Mouse (Mus musculus) embryonic stem cell, embryonic (primary cell): ENCODE data around the gene Fis1.

Experiments
- CTCF ChIA-PET, 4 experiments: fragments of 300-600 bp in 2 of 4; fragments of 350-600 bp in 2 of 4; sonication (Branson Sonifier 250); formaldehyde crosslinking; loops; one replicate each; lab custom pipeline; 2022; ENCODE audit warnings: inconsistent platforms in 2 of 4; lab: Charles Lee
- POLR2A ChIA-PET, 4 experiments: fragments of 300-600 bp in 2 of 4; fragments of 350-600 bp in 2 of 4; sonication (Branson Sonifier 250); formaldehyde crosslinking; loops; one replicate each; lab custom pipeline; 2022; ENCODE audit warnings: antibody characterized with exemption in 4 of 4, inconsistent platforms in 1 of 4; lab: Charles Lee

The Fis1 gene

DNA sequence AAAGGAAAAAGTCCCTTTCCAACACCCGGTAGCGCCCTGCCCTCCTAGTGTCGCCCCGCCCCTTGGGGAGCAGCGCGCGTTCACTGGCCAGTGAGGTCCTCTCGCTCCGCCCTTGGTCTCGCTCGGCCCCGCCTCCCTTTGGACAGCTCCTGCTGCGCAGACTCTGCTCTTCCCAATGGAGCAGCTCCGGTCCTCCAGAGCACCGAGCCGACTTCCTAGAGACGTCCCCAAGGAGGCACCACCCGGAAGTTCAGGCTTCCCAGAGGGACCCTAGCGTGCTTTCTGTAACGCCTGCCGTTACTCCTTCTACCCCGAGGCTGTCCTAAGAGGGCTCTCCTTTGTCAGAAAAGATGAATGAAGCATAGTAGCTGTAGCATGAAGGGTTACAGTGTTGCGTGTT is at the start of gene Fis1:
Gene Fis1, plus strand, starts transcription at position 261 of the 400 bp plus-strand sequence.
- POLR2A ChIA-PET = interaction anchor here (0.5 to 43.5 kb wide), 61 partner anchors 6 to 996 kb away, joined by 3 to 1492 read pairs (median 4); partner anchors contain the start of genes Ap1s1 (in 2 of the 4), Cldn15 (in 2 of the 4), Fis1 (in 2 of the 4) and Plod3 (in 2 of the 4)
- CTCF ChIA-PET = interaction anchor here (0.6 to 4.7 kb wide), 33 partner anchors 9 to 1337 kb away, joined by 3 to 37 read pairs (median 6); partner anchors contain the start of genes Ift22 (in 1 of the 4), Plod3 (in 1 of the 4) and Znhit1 (in 1 of the 4)

DNA sequence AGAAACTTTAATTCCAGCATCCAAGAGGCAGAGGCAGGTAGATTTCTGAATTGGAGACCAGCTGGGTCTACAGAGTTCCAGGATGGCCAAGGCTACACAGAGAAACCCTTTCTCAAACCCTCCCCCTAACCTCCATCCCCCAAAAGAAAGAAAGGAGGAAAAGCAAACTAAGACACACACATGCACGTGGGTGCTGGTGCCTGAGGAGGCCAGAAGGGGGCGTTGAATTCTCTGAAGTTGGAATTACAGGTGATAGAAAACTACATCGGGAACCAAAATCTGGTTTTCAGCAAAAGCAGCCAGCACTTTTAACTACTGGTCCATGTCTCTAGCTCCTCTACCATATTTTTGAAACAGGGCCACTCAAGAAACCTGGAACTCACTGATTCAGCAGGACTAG is 48.5 kb upstream of the Fis1 start:
- POLR2A ChIA-PET = interaction anchor here in 2 of 4 experiments (1.3 to 2.2 kb wide), 4 partner anchors 9 to 48 kb away, joined by 3 to 7 read pairs (median 4); partner anchors contain the start of gene Fis1 (in 1 of the 2)

DNA sequence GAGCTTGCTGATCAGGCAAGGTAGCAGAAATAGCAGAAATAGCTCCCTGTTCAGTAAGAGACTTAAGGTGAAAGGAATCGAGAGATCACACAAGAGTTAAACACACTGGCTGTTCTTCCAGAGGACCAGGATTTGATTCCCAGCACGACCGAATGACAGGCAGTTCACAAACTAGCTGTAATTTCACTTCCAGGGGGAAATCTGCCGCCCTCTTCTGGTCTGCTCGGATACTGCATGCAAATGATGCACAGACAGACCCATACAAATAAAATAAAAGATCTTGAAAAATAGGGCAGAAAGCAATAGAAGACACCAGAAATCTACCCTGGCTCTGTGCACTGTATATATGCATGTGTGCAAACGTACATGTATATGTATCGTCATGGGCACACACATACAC is 47.4 kb upstream of the Fis1 start:
- POLR2A ChIA-PET = interaction anchor here in 3 of 4 experiments (0.5 to 2.2 kb wide), 11 partner anchors 14 to 198 kb away, joined by 3 to 7 read pairs (median 4); partner anchors contain the start of gene Fis1 (in 1 of the 3)
- CTCF ChIA-PET = interaction anchor here (0.5 to 3.1 kb wide), 68 partner anchors 8 to 1317 kb away, joined by 3 to 24 read pairs (median 5); partner anchors contain the start of genes Fis1 (in 1 of the 4) and Pop7 (in 1 of the 4)

More for the DNA sequence above, 48.5 kb upstream of the Fis1 start:
- CTCF ChIA-PET = interaction anchor here (0.6 to 3.1 kb wide), 19 partner anchors 9 to 1070 kb away, joined by 3 to 23 read pairs (median 5); partner anchors contain the start of genes Myl10 (in 1 of the 4) and Pop7 (in 1 of the 4)

DNA sequence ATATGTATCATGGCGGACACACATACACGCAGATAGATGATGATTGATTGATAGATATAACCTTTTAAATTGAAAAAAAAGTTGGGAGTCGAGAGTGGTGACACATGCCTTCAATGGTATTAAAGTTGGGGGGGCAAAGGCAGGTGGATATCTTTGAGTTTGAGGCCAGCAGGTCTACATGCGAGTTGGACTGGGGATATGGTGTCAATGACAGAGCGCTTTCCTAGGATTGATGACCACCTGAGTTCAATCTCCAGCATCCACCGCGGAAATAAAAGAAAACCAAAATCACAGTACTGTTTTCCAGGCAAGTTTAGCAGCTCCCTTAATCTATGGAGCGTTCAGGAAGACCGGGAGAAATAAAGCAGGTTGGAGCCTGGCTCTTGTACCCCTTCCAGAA is 45.5 kb upstream of the Fis1 start:
- ChIA-PET CTCF (interaction anchor here (0.5 to 2.9 kb wide), 31 partner anchors 10 to 426 kb away, joined by 3 to 14 read pairs (median 3); partner anchors contain the start of gene Fis1 (in 1 of the 4)), POLR2A (interaction anchor here (0.6 to 2.2 kb wide), 17 partner anchors 11 to 1714 kb away, joined by 3 to 19 read pairs (median 4); partner anchors contain the start of genes Fis1 (in 1 of the 4), Plod3 (in 1 of the 4), Srrt (in 1 of the 4) and Znhit1 (in 1 of the 4))

DNA sequence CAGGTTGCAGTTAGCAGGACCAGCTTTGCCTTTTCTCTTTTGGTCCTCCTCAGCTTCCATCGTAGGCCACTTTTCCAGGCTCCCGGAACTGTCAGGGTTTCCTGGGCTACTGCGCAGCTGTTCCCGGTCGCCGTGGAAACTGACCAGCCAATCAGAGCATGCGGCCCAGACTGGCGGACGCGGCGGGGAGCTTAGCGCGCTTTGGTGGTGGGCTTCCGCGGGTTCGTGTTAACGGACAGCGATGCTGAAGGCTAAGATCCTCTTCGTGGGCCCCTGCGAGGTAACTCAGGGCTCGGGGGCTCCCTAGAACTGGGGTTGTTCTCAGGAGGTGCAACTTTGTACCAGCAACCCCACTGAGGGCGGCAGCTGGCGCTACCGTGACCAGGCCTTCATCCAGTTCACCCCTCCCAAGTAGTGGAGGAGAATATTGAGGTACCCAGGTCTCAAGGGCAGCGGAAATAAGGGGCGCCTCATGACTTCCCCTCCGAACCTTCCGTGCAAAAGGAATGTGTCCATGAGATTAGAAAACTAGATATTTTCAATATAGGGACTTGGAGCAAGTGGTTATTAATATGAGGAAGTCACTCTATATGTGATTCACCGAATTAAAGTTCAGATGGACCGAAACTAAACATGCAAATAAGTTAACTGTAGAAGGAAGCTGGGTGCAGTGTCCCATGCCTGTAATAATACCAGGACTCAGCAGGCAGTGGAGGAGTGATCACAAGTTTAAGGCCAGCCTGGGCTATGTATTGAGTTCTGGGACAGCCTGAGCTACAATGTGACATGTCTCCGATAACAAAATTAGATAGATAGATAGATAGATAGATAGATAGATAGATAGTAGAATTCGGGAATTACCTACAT is 44.9 kb upstream of the Fis1 start, which contains the start of gene Ift22:
Gene Ift22, plus strand, starts transcription at position 160 of the 867 bp plus-strand sequence.
- ChIA-PET CTCF (interaction anchor here (0.5 to 2.9 kb wide), 33 partner anchors 10 to 1053 kb away, joined by 3 to 10 read pairs (median 3); partner anchors contain the start of gene Fis1 (in 1 of the 4)), POLR2A (interaction anchor here (0.5 to 2.2 kb wide), 16 partner anchors 8 to 399 kb away, joined by 3 to 19 read pairs (median 4); partner anchors contain the start of genes Fis1 (in 1 of the 4), Plod3 (in 1 of the 4), Srrt (in 1 of the 4) and Znhit1 (in 1 of the 4))

DNA sequence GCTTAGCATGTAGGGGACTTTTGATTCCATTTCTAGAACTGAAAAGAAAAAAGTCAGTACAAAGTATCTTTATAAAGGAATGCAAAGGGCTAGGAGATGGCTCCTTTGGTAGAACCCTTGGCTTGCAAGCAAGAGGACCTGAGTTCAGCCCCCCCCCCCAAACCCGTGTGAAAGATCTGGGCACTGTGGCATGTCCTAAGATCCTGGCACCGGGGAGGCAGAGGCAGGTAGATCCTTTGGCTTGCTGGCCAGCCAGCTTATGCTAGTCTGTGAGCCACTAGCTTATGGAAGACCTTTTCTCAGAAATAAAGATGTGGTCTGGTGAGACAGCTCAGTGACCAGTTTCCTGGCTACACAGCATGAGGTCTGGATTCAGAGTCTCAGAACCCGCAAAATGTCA is 38.9 kb upstream of the Fis1 start:
- POLR2A ChIA-PET = interaction anchor here in 3 of 4 experiments (0.5 to 1.7 kb wide), 9 partner anchors 10 to 546 kb away, joined by 3 to 4 read pairs (median 3); no protein-coding TSS in a partner anchor
- CTCF ChIA-PET = interaction anchor here in 2 of 4 experiments (1.0 to 1.9 kb wide), 3 partner anchors 8 to 48 kb away, joined by 4 to 5 read pairs (median 5); no protein-coding TSS in a partner anchor

DNA sequence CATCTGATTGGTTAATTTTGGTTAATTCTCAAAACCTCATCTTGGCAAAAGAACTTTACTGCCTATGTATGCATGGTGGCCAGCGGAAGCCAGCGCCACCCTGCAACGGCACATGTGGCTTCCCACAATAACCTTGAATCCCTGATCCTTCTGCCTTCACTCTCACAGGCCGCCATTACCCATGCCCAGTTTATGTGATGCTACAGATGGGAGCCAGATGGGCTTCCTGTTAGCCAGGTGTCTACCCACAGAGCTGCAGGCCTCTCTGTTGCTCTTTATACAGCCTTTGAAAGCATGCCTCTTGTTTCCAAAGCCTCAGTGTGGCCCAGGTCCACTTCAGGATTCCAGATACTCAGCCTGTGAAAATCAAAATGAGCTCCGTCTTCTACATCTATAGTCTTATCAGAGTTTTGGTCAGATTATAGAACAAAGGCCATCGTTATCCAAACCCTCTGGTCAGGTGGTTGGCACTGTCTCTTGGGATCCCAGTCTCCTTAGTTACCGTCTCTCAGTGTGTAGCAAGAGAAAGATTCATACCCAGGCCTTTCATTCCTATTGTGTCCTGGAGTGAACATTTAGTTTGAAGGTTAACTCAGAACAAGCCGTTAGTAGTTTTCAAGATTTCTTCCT is 35.3 kb upstream of the Fis1 start:
- ChIA-PET CTCF (interaction anchor here in 3 of 4 experiments (1.2 to 2.4 kb wide), 5 partner anchors 10 to 158 kb away, joined by 3 to 24 read pairs (median 6); partner anchors contain the start of gene Ift22 (in 1 of the 3)), POLR2A (interaction anchor here in 3 of 4 experiments (0.6 to 3.0 kb wide), 6 partner anchors 10 to 203 kb away, joined by 3 to 16 read pairs (median 4); partner anchors contain the start of genes Ift22 (in 1 of the 3) and Plod3 (in 1 of the 3))

DNA sequence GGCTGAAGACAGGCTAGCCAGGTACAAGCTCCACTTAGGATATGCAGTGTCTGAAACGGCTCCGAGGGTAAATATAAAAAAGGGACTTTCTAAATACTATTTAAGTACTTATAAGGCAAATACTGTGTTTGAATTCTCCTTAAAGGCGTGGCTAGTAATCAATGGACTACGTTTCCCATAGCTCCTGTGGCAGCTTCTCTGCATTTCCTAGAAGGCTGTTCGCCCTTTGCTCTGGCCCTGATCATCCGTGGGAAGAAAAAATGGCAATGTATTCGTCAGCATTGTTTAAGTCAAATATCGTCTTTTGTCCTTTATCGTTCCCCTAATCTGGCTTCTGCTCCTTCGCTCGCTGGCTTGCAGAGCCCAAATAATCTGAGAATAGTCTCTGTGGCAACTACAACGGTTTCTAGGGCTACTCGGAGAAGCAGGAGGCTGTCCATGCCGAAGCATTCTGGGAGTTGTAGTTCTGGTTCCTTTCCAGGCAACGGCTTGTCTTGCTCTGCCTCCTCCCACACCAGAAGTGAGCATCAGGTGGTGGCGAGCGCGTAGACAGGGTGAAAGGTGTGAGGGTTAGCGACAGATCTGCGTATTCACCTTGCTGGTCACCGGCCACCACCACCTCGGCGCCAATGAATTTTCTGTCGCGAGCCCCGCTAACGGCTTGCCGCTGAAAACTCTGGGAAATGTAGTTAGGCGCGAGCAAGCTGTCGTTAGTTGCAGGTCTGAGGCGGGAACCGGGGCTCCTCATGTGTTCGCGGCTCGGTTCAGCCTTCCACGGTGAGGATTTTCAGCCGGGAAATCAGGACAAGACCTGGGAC is 34.2 kb upstream of the Fis1 start:
- ChIA-PET POLR2A (interaction anchor here in 3 of 4 experiments (0.6 to 6.1 kb wide), 30 partner anchors 11 to 385 kb away, joined by 3 to 34 read pairs (median 4); partner anchors contain the start of genes Ift22 (in 3 of the 3), Fis1 (in 2 of the 3), Plod3 (in 2 of the 3) and Cldn15 (in 1 of the 3)), CTCF (interaction anchor here (0.5 to 2.5 kb wide), 23 partner anchors 10 to 707 kb away, joined by 3 to 24 read pairs (median 5); partner anchors contain the start of gene Ift22 (in 3 of the 4))

DNA sequence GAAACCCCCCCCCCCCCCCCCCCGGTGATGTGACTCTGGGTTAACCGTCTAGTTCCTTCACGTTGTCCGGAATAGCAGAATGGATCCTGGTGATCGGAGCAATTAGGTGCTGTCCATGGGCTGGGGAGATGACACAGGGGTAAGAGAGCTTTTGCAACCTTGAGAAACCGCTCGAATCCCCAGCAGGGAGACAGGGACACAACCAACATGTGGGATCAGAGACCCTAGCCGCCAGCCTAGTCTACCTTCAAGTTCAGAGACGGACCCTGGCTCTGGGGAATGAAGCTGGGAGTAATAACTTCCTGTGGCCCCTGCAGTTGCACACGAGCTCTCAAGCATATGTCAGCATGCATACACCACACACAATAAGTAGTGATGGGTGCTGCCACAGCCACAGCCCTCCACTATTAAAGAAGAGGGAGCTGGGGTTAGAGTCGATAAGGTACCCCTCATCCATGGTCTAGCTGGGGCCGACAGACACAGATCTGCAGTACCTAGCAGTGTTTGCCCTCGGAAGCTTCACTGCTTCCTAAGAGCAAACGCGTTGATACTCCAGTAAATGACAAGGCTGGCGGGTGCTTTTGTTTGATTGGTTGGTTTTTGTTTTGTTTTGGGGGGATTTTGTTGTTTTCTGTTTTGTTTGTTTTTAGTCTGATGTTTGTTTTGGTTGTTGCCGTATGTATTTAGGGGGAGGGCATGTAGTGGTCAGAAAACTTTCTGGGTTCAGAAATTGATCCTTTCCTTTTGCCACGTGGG is 33.4 kb upstream of the Fis1 start:
- POLR2A ChIA-PET = interaction anchor here in 3 of 4 experiments (0.6 to 6.1 kb wide), 31 partner anchors 12 to 385 kb away, joined by 3 to 34 read pairs (median 4); partner anchors contain the start of genes Ift22 (in 3 of the 3), Fis1 (in 2 of the 3), Plod3 (in 1 of the 3) and Serpine1 (in 1 of the 3)
- CTCF ChIA-PET = interaction anchor here (0.9 to 2.5 kb wide), 16 partner anchors 9 to 146 kb away, joined by 3 to 24 read pairs (median 6); partner anchors contain the start of gene Ift22 (in 2 of the 4)

DNA sequence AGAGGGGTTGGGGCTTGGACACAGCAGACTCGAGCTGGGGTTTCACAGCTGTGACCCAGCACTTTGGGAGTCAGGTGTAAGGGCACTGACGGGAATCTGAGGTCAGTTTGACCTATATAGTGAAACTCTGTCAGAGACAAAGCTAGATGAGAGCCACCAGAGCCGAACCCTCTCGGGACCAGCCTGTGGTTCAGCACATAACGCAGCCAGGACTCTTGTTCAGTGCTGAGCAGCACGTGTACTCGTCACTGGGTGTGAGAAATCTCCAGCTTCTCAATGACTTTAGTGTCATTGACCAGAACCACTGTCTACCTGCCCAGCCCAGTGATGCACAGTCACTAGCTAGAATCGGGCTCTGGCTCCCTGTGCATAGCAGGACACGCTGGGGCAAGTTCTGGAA is 30.2 kb upstream of the Fis1 start:
- POLR2A ChIA-PET = interaction anchor here in 3 of 4 experiments (0.9 to 6.1 kb wide), 17 partner anchors 9 to 191 kb away, joined by 3 to 34 read pairs (median 5); partner anchors contain the start of genes Fis1 (in 2 of the 3), Ift22 (in 1 of the 3) and Znhit1 (in 1 of the 3)
- CTCF ChIA-PET = interaction anchor here (1.0 to 2.0 kb wide), 13 partner anchors 9 to 199 kb away, joined by 3 to 12 read pairs (median 5); no protein-coding TSS in a partner anchor

DNA sequence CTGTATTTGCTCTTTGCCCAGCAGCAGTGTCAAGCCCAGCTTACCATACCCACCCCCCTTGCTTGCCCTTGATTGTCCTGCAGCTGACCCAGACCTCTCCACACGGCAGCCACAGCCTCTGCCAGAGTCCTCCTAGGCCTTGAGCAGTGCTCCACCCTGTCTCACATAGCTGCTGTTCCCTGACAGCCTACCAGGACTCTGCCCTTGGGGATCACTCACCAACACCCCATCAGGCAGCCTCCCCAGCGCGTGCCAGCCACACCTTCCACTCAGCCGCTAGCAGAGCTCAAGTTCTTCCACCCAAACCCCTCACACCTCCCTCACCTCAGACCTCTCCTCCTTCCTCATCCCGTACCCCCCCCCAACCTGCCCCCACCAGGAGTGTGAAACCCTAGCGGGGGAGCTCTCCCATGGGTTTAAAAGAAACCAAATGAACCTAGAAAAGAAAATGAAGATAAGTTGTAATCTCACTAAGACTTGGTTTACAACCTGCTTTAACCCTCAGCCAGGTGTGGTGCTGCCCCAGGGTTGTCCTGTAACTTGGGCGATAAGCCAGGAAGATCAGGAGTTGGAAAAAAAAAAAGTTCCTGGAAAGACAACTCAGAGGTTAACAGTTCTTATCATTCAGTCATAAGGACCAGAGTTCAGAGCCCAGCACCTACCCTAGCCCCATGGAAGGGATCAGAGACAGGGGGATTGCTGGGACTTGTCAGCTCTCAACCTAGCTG is 29.2 kb upstream of the Fis1 start:
- ChIA-PET CTCF (interaction anchor here (0.6 to 1.7 kb wide), 13 partner anchors 12 to 1449 kb away, joined by 3 to 12 read pairs (median 3); no protein-coding TSS in a partner anchor), POLR2A (interaction anchor here in 3 of 4 experiments (0.6 to 6.1 kb wide), 11 partner anchors 11 to 480 kb away, joined by 3 to 32 read pairs (median 3); partner anchors contain the start of genes Fis1 (in 1 of the 3) and Plod3 (in 1 of the 3))

DNA sequence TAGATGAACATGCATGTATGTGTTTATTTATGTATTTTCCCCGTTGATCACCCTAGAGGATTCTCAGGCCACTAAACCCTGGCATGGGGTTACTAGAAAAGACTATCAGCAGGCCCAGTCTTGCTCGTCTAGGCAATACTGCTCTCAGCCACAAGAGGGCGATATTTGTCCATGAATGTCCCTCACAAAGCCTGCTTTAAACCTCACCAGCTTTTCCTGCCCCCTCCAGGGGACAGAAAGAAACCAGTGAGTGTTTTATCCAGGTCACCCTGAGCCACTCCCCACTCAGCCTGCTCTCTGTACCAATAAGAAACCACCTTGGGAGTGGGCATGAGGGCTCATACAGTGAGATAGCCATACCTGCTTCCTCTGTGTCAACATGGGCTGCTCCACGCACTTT is 24.0 kb upstream of the Fis1 start:
- ChIA-PET CTCF (interaction anchor here in 3 of 4 experiments (0.6 to 2.1 kb wide), 36 partner anchors 8 to 360 kb away, joined by 3 to 20 read pairs (median 4); partner anchors contain the start of genes Cldn15 (in 2 of the 3), Ache (in 1 of the 3) and Ift22 (in 1 of the 3)), POLR2A (interaction anchor here (0.7 to 43.5 kb wide), 8 partner anchors 10 to 358 kb away, joined by 3 to 1492 read pairs (median 4); partner anchors contain the start of genes Cldn15 (in 2 of the 4) and Fis1 (in 2 of the 4))

DNA sequence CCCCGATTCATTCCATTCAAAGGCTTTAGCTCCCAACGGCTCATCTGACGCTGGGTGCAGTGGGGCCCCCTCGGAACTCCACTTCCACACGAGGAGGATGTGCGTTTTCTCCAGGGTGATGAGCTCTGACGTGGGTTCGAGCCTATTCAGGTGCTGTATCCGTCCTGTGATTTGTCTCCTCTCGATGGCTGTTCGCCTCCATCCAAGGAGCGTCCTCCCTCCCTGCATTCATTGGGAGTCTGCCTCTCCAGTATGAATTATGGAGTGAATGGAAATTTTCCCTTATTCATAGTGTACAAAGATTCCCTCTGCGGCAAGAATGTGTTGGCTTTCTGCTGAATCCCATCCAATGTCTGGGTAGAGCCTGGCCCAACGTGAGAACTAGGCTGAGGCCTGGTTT is 21.2 kb upstream of the Fis1 start:
- ChIA-PET CTCF (interaction anchor here in 2 of 4 experiments (0.9 to 2.1 kb wide), 8 partner anchors 9 to 187 kb away, joined by 3 to 11 read pairs (median 3); partner anchors contain the start of gene Fis1 (in 1 of the 2)), POLR2A (interaction anchor here (0.6 to 43.5 kb wide), 18 partner anchors 9 to 190 kb away, joined by 3 to 1492 read pairs (median 5); partner anchors contain the start of genes Fis1 (in 3 of the 4), Cldn15 (in 2 of the 4), Ift22 (in 1 of the 4) and Plod3 (in 1 of the 4))
